Mouse (Mus musculus): ENCODE results near the gene Siah3.

- TF ChIP-seq CTCF (conservative IDR thresholded peaks at IDR 0.05; ENCODE audit: low read length) = no peak
- TF ChIP-seq POU5F1 (IDR thresholded peaks at IDR 0.05; ENCODE audit: borderline replicate concordance, low read length) = no peak
Measured at GRCm38 (mm10) chr14:75525376-75526145, 69.8 kb downstream of the Siah3 start.

Data from E14TG2a.4 (cell line).